Mouse (Mus musculus): ENCODE data around the gene 9030025P20Rik. TPM values are rescaled to one million over a fixed set of nuclear protein-coding genes. Genes with fewer than 3 reads are reported as not detected.
"Not testable (repeated sequence)": the region's sequence is repeated elsewhere in the genome, so short reads cannot be mapped to it uniquely, and the experiment has no call there.

9030025P20Rik gene
- total RNA-seq, 2 experiments from 2014 or later: 6.4 to 6.5 TPM

DNA sequence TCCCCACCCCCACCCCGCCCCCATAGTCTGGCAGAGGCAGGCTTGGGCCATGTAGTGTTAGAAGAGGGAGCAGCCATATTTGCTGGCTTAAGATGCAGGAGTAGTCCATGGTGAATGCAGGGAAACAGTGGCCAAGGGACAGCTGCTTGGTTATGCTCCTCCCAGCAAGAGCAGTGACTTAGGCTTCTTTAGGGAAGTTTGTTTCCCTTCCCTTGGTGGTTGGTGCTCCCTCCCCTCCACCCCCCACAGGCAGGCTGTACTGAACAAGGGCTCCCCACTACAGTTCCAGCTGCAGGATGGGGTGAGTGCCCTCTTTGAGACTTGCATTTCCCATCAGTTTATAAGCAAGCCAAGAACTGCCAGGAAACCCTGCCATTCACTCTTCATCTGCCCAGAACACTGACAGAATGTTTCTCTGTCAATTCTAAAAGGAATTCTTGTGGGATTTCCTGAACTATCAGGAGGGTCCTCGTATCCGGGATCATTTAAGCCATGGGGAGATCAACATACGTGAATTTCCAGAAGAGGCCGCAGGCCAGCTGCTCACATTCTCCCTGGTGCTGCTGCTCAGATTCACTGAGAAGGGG lies 11.9 kb downstream of the 9030025P20Rik start:
- DNase-seq (ENCODE audit: low spot score in 2 of 2): peak in 1 of 2 experiments; percentile 10

GRCm38 (mm10) chr17:14992522-14993138 lies 14.4 kb downstream of the 9030025P20Rik start:
- DNase-seq (ENCODE audit: low spot score in 2 of 2): not testable (repeated sequence)

GRCm38 (mm10) chr17:14993139-14993832 lies 15.0 kb downstream of the 9030025P20Rik start:
- not testable (repeated sequence) for DNase-seq (ENCODE audit: low spot score in 2 of 2)

- DNase-seq (ENCODE audit: low spot score in 2 of 2): not testable (repeated sequence)
These were observed 15.9 kb downstream of the 9030025P20Rik start for GRCm38 (mm10) chr17:14994140-14994539.

DNA sequence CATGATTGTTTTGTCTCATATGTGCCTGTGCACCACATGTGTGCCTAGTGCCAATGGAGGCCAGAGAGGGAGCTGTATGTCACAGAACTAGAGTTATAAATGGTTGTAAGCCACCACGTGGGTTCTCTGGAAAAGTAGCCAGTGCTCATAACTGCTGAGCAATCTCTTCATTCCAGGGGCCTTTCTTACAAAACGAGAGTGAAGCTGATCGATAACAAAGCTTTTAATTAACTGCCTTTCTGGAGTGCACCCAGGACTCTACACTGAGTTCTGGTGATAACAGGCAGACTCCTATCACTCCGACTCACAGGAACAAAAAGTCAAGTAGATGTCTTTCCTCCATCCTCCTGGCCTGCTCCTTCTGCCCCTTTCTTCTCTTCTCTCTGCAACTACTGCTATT lies 21.8 kb downstream of the 9030025P20Rik start:
- DNase-seq (ENCODE audit: low spot score in 2 of 2): not testable (repeated sequence)

DNA sequence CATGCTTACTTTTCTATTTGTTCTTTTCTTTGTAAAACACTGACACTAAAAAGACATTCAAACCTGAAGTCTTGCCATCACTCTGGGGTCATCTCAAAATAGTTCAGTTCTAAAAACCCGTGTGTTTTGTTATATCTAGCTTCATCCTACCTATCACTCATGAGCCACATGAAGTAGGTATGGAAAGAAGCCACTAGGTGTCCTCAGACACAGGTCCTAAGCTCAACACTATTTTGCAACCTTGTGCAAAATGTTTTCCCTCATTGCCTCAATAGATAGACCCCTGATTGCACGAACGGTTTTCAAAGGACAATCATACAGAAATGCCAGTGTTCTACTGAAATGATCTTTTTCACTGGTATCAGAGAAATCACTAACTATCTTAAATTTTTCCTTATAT lies 30.8 kb downstream of the 9030025P20Rik start:
- DNase-seq (ENCODE audit: low spot score in 2 of 2): not testable (repeated sequence)

GRCm38 (mm10) chr17:15009706-15010413 lies 31.6 kb downstream of the 9030025P20Rik start, which contains the start of gene Gm3435:
Gm3435 (plus strand) TSS chr17:15010176.
- not testable (repeated sequence) for DNase-seq (ENCODE audit: low spot score in 2 of 2)

DNA sequence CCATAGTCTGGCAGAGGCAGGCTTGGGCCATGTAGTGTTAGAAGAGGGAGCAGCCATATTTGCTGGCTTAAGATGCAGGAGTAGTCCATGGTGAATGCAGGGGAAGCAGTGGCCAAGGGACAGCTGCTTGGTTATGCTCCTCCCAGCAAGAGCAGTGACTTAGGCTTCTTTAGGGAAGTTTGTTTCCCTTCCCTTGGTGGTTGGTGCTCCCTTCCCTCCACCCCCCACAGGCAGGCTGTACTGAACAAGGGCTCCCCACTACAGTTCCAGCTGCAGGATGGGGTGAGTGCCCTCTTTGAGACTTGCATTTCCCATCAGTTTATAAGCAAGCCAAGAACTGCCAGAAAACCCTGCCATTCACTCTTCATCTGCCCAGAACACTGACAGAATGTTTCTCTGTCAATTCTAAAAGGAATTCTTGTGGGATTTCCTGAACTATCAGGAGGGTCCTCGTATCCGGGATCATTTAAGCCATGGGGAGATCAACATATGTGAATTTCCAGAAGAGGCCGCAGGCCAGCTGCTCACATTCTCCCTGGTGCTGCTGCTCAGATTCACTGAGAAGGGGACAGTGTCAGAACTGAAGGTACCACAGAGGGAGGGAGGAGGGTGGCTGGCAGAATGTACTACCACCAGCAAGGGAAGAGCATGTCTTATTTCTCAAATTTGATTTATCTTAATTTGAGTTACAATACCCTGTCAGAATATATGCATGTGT lies 43.4 kb downstream of the 9030025P20Rik start:
- peak in 1 of 2 experiments; percentile 29 for DNase-seq (ENCODE audit: low spot score in 2 of 2)

DNA sequence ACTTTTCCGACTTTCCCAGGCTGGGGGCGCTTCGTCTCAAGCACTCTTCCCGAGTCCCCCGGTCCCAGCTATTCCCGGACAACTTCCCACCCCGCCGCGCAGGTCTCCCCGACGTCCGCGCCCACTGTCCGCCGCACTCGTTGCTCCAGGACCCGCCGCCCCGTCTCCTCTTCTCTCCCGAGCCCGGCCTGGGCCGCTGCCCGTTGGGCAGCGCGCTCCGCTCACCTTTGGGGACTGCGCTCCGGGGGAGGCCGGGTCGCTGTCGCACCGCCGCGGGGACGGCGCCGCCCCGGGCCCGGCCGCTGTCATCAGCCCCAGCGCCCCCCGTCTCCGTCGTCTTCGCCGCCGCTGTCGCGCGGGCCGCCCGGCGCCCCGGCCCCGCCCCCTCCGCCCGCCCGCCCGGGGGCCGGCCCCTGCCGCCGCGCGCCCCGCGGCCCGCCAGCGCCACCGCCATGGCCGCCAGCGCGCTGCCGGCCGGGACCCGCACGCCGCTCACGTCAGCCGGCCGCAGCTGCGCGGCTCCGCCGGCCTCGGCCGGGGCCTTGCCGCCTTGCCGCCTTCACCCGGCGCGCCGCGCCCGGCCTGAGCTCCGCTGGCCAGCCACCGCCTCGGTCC lies 45.7 kb downstream of the 9030025P20Rik start:
- DNase-seq (ENCODE audit: low spot score in 2 of 2): not testable (repeated sequence)

GRCm38 (mm10) chr17:15024502-15025193 lies 46.4 kb downstream of the 9030025P20Rik start:
- not testable (repeated sequence) for DNase-seq (ENCODE audit: low spot score in 2 of 2)

- DNase-seq (ENCODE audit: low spot score in 2 of 2): not testable (repeated sequence)
These were observed 47.2 kb downstream of the 9030025P20Rik start for GRCm38 (mm10) chr17:15025513-15025912.

DNA sequence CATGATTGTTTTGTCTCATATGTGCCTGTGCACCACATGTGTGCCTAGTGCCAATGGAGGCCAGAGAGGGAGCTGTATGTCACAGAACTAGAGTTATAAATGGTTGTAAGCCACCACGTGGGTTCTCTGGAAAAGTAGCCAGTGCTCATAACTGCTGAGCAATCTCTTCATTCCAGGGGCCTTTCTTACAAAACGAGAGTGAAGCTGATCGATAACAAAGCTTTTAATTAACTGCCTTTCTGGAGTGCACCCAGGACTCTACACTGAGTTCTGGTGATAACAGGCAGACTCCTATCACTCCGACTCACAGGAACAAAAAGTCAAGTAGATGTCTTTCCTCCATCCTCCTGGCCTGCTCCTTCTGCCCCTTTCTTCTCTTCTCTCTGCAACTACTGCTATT lies 53.1 kb downstream of the 9030025P20Rik start:
- DNase-seq (ENCODE audit: low spot score in 2 of 2): not testable (repeated sequence)

- not testable (repeated sequence) for DNase-seq (ENCODE audit: low spot score in 2 of 2)
These were observed 62.2 kb downstream of the 9030025P20Rik start for GRCm38 (mm10) chr17:15040455-15040854.

Other genes with a start within 250 kb of the 9030025P20Rik start
- gene Wdr27, start 35.3 kb upstream of the 9030025P20Rik start, total RNA-seq (2021): 1 to 10 TPM; 3.1 to 3.7 TPM
- gene 1600012H06Rik, start 35.3 kb upstream of the 9030025P20Rik start, total RNA-seq (2021): 10 to 100 TPM; 12.7 to 15.3 TPM
- gene Phf10, start 17.2 kb upstream of the 9030025P20Rik start, total RNA-seq (2021): 10 to 100 TPM; 52.4 to 54.7 TPM
- 1 to 10 TPM in 1 of 2 experiments, not detected in 1; 1.5 TPM for gene Gm3417, start 322 bp downstream of the 9030025P20Rik start, total RNA-seq (2021)
- gene Gm3435, start 31.7 kb downstream of the 9030025P20Rik start, total RNA-seq (2021): 1 to 10 TPM; 4.1 to 5.8 TPM
- gene Ermard, start 62.7 kb downstream of the 9030025P20Rik start, total RNA-seq (2021): 10 to 100 TPM; 51.9 to 52.9 TPM
- 1 to 10 TPM in 1 of 2 experiments, not detected in 1; 1.3 TPM for gene Tcte3, start 63.0 kb downstream of the 9030025P20Rik start, total RNA-seq (2021)
- gene Gm3448, start 63.1 kb downstream of the 9030025P20Rik start, total RNA-seq (2021): 1 to 10 TPM; 7.2 to 8.4 TPM

All from layer of hippocampus, adult 18-20 months (tissue).